Mouse (Mus musculus) gonadal fat pad, adult 2 months (tissue): Measurements from ENCODE around the gene Tmem102. TPM values are rescaled to one million over a fixed set of nuclear protein-coding genes. Genes with fewer than 3 reads are reported as not detected.

Experiments used
- DNase-seq: peaks from one replicate; pipeline ENCODE4 v3.0.0-alpha.2; 2012; ENCODE audit warnings: low read depth
- polyA plus RNA-seq: library from polyadenylated mRNA; depleted of rRNA; stranded (reverse); fragments of >200 nt; gene quantifications from 2 replicates; pipeline ENCODE4 v1.2.3, GENCODE M21; 2012; rRNA removed

Tmem102 gene
- 12.9 and 20.5 TPM in 2 replicates for polyA plus RNA-seq

- DNase-seq: no peak
Observed at GRCm38 (mm10) chr11:69804972-69805909, at the start of gene Tmem102. Gene Tmem102, minus strand, starts transcription at chr11:69805624.

- no peak for DNase-seq
Observed at GRCm38 (mm10) chr11:69854680-69855079, 49.3 kb upstream of the Tmem102 start.

GRCm38 (mm10) chr11:69853994-69854393 lies 48.6 kb upstream of the Tmem102 start:
- no peak for DNase-seq

GRCm38 (mm10) chr11:69850754-69851153 lies 45.3 kb upstream of the Tmem102 start:
- no peak for DNase-seq

DNA sequence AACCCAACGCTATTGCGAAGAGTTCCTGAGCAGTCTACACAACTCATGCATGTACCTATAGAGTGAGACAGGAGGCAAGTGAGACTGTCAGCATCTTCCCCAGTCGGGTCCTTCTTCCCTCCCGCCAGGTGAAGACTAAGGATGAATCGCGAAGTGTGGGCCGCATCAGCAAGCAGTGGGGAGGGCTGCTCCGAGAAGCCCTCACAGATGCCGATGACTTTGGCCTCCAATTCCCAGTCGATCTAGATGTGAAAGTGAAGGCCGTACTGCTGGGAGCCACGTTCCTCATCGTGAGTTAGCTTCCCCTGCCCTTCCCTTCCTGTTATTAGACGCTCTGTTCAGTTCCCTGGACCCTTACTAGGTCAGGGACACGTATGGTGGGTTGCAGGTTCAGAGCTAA lies 44.5 kb upstream of the Tmem102 start:
- no peak for DNase-seq

GRCm38 (mm10) chr11:69849128-69849527 lies 43.7 kb upstream of the Tmem102 start:
- no peak for DNase-seq

- no peak for DNase-seq
Observed at GRCm38 (mm10) chr11:69848021-69848420, 42.6 kb upstream of the Tmem102 start.

- no peak for DNase-seq
Observed at GRCm38 (mm10) chr11:69846738-69847688, 41.6 kb upstream of the Tmem102 start.

GRCm38 (mm10) chr11:69846198-69846680 lies 40.8 kb upstream of the Tmem102 start, which contains the start of gene Plscr3:
Gene Plscr3, plus strand, starts transcription at chr11:69846376.
- DNase-seq: peak; percentile 24

DNA sequence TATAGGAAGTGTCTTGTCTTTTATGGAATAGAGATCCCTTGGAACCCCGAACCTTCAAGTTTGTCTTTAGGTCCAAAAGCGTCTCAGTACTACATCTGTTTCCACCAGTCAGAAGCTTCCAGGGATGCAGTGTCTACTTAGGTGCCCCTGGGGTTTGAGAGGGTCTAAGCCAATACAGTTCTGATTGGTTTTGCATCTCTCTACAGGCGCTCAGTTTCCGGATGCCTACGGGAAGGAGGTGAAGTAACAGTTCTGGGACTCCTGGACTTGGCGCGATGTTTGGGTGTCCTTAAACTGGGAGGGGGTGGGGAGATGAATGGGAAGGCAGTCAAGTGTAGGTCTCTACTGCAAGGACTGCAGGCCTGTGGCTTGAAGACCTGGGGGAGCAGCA lies 33.3 kb upstream of the Tmem102 start:
- DNase-seq: no peak

GRCm38 (mm10) chr11:69837952-69838713 lies 32.7 kb upstream of the Tmem102 start, which contains the start of gene Tmem256:
Gene Tmem256, plus strand, starts transcription at chr11:69838514.
- DNase-seq: peak; percentile 88

- no peak for DNase-seq
Observed at GRCm38 (mm10) chr11:69837604-69837951, 32.2 kb upstream of the Tmem102 start, which contains the start of gene Nlgn2. Gene Nlgn2, minus strand, starts transcription at chr11:69837784.

DNA sequence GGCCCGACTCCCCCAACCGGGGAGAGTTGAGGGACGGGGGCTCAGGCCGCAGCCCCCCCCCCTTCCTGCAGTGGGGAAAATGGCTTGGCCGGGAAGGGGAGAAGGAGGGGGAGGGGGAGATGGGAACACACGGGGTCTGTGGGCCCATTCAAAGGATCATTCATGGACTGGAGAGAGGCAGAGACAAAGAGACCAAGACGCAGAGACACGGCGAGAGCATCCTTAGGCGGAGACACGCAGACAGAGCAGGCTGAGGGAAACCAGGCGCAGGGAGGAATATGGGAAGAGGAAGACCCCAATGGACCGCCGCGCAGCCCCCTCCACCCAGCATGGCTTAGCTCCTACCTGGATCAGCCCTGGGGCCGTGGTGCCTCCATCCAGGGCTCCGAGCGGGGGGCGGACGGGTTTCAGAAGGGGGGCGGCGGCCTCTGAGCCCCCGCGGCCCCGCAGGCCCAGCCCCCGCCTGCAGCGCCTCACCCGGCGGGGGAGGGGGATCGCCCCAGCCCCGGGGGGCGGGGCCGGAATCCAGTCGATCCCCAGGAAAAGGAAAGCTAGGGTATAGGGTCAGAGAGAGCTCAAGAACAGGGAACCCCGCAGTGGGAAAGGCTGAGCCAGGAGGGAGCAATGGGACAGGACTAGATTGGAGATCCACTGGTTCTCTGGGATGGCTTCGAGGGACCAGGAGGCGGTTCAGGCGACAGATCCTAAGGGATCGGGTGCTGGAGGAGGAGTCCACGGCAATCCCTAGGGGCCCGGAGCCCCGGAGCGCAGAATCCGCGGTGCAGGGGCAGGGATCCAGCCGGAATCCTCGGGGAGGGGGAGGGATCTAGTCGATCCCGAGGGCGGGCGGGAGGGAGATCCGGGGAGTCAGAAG lies 31.5 kb upstream of the Tmem102 start:
- no peak for DNase-seq

GRCm38 (mm10) chr11:69835966-69836335 lies 30.5 kb upstream of the Tmem102 start:
- DNase-seq: no peak

DNA sequence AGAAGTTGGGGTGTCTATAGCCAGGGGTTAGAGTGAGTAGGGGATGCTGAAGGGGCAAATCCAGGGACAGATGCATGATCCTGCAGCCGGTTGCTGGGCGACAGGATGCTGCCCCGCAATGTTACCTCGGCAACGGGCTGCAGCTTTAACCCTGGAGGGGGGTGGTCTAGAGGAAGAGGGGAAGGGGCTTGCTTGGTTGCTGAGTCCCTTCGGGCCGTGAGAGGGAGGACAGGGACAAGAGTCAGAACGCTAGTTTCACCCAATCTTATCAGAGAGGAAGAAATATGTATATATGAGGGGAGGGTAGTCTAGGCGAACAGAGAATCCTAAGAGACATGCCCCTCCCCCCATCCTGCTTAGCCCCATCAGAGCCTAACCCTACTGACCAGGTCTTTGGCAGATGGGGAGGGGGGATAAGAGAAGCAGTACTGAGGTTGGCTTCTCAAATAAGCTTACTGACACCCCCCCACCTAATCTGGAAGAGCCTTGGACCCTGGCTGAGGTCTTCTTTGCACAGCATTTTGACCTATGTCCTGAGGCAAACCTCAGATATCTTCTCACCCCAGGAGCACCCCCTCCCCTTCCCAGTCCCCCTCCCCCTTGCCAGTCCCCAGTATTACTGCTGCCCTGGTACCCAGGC lies 30.0 kb upstream of the Tmem102 start:
- DNase-seq: no peak

GRCm38 (mm10) chr11:69834001-69834549 lies 28.7 kb upstream of the Tmem102 start:
- DNase-seq: no peak

- DNase-seq: no peak
Observed at GRCm38 (mm10) chr11:69833554-69833953, 28.1 kb upstream of the Tmem102 start.

DNA sequence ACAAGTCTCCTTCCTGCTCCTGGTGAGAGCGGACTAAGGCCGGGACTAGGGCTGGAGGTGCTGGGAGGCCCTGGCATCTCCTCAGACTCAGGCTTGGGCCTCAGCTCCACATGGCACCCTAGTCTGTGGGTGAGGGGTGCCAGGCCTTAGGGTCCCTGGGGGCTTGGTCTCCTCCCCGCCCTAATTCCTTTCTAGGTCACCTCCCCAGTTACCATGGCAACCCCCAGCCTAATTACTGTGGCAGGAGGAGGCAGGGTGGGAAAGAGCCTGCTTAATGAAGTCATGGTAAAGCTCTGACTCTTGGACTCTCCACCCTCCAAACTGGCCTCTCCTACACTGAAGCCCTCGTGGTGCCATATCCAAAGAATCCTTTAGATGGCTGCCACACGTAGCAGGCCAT lies 23.4 kb upstream of the Tmem102 start:
- no peak for DNase-seq

- DNase-seq: no peak
Observed at GRCm38 (mm10) chr11:69823456-69823855, 18.0 kb upstream of the Tmem102 start.
